Mouse (Mus musculus) erythroblast, embryonic 14.5 days (primary cell): ENCODE measurements around the gene Dhrs1. TPM values are rescaled to one million over a fixed set of nuclear protein-coding genes. Genes with fewer than 3 reads are reported as not detected.

Source experiments
- H3K27me3 ChIP-seq: 2 replicates; pipeline ENCODE4 v1.6.1; 2012; ENCODE audit warnings: inconsistent platforms; ENCODE audit not compliant: control insufficient read depth
- H3K36me3 ChIP-seq: 2 replicates; pipeline ENCODE4 v1.6.1; 2012; ENCODE audit warnings: mild to moderate bottlenecking, inconsistent platforms; ENCODE audit not compliant: control insufficient read depth
- H3K4me1 ChIP-seq: 2 replicates; pipeline ENCODE4 v1.6.1; 2012; ENCODE audit warnings: inconsistent platforms; ENCODE audit not compliant: control insufficient read depth
- H3K4me3 ChIP-seq: replicated peaks from 2 replicates; pipeline ENCODE3; 2012; ENCODE audit warnings: moderate library complexity, mild to moderate bottlenecking, inconsistent platforms
- H3K9me3 ChIP-seq: 2 replicates; pipeline ENCODE4 v1.6.1; 2012; ENCODE audit warnings: low read length, inconsistent platforms, mixed read lengths; ENCODE audit not compliant: control insufficient read depth
- GATA1 ChIP-seq: IDR thresholded peaks from 2 replicates; pipeline ENCODE4 v1.6.1; 2012; ENCODE audit warnings: low read length, inconsistent platforms, mixed read lengths
- TAL1 ChIP-seq: IDR thresholded peaks from 3 replicates; pipeline ENCODE4 v1.6.1; 2012; ENCODE audit warnings: low read length, inconsistent platforms, mixed read lengths
- polyA plus RNA-seq: library from polyadenylated mRNA; stranded (reverse); fragments of >175 nt; gene quantifications from 2 replicates; pipeline ENCODE4 v1.2.3, GENCODE M21; 2012

The Dhrs1 gene
- polyA plus RNA-seq: 0.64 TPM in 1 of 2 replicates, not detected in the other

DNA sequence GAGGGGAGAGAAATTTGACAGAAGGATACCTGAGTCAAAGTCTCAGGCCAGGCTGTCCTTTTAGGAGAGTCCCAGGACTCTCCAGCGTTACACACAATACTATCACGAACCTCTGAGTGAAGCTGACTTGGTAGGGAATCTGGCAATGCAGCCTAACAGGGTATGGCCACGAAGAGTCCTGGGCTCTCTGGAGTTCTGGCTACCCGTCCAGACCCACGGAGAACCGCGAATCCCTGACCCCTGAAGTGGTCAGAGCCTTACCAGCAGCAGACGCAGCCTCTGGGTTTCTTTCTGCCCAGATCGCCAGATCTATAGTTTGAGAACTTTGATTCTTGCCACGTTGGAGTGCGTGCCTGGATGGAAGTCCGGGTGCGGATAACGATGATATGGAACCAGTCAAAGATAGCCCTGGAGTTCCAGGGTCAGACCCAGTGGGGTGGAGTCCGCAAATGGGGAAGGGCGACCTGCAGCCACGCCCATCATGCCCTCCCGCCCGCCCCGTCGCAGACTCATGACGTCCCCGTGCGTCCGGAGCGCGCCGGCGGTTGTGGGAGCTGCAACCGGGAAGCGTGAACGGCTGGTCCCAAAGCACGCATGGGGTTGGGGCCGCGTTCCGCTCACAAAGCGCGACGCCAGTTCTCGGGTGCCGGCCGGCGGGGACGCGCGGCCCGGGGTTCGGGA lies at the start of gene Dhrs1, which contains the start of gene Nop9:
TSS of gene Dhrs1 (minus strand) at position 511 of the 681 bp plus-strand sequence.
TSS of gene Nop9 (plus strand) at position 514 of the 681 bp plus-strand sequence.
- H3K4me3 ChIP-seq: peak within 1 kb of the TSS; percentile 91
- H3K36me3 ChIP-seq: peaks cover 40% of the 10 kb centered on the region
- H3K4me1 ChIP-seq: peaks cover 45% of the 10 kb centered on the region
- H3K9me3 ChIP-seq: no peaks in the 10 kb centered on the region
- 0 out of 2 replicates have a peak, but pooled peaks have one; percentile 24 for TF ChIP-seq GATA1
- no peak for TF ChIP-seq TAL1
- no peaks in the 10 kb centered on the region for H3K27me3 ChIP-seq

DNA sequence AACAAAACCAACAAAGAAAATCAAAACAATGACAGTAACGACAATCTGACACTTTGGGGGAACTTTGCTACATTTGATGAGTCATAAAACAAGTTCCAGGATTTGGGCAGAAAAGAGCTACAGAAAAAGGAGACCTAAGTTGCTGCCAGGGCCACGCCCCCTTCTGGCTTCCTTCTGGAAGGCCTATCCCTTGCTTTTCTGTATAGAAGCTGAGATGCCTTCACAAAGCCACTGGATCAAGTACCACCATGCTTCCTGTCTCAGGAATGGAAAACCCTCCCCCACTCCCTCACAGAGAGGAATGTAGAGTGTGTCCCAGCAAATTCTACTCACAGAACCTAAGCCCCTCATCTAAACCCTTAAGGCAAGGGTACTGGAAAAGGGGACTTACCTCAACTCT lies 48.5 kb upstream of the Dhrs1 start:
- Histone ChIP-seq H3K4me1 (peaks cover 10% of the 10 kb centered on the region), H3K27me3 (peaks cover under 1% of the 10 kb centered on the region; the same call in 1 of the 2 replicates), H3K36me3 (no peaks in the 10 kb centered on the region), H3K4me3 (no peak overlapping the region), H3K9me3 (no peaks in the 10 kb centered on the region)
- TF ChIP-seq TAL1 (no peak), GATA1 (no peak)

DNA sequence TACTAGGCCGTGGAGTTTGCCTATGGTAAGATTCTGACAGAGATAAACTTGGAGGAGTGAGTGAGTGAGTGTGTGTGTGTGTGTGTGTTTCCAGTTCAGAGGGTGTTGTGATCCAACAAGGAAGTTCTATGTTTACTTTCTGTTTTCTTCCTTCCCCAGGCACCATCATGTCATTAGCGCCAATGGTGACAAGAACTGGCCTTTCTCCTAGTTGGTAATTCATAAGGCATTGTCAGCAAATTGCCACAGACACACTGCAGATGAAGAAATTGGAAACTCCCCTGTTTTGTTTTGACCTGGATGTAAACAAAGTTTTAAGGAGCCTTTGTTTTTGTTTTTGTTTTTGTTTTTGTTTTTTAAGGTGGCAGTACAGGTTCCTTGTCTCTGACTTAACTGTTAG lies 48.0 kb upstream of the Dhrs1 start:
- no peaks in the 10 kb centered on the region for H3K9me3 ChIP-seq
- peaks cover 14% of the 10 kb centered on the region for H3K4me1 ChIP-seq
- TF ChIP-seq TAL1: no peak
- TF ChIP-seq GATA1: no peak

DNA sequence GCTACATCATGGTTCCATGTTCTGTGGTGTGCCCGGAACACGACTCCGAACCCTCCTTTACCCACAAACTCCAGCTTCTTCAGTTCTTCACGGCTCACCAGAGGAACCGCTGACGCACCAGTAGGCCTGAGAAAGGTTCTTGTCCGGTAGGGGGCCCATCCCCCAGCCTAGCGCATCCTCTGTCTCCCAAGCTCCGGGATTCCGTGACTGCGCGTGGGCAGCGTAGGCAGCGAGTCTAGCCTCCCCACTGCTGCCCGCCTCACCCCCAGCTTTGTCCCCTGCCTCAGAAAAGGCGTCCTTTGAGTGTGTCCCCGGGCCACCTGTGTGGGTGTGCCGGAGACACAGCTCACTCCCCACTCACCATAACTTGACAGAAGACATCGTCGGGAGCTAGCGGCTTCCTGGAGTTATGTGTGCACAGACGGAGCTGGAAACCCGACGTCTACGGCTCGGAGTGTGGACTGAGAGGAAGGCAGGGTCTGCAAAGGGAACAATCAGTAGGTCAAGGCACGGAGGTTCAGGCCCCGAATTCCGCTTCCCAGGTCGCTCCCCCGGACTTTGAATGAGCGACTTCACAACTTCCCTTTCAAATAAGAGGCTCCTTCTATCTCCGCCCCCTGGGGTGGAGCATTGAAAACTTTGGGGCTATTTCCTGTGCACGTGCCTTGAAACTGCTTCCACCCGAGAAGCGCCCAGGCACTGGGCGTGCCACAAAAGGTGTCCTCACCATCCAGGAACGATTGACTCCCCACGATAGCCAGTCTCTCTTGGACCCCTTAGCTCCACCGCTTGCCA lies 43.0 kb upstream of the Dhrs1 start, which contains the start of gene Ripk3:
TSS of gene Ripk3 (minus strand) at position 610 of the 795 bp plus-strand sequence.
- TF ChIP-seq GATA1 (no peak), TAL1 (no peak)
- Histone ChIP-seq H3K9me3 (no peaks in the 10 kb centered on the region), H3K36me3 (no peaks in the 10 kb centered on the region), H3K4me1 (peaks cover 16% of the 10 kb centered on the region), H3K4me3 (peak within 1 kb of the TSS; percentile 60), H3K27me3 (peaks cover 28% of the 10 kb centered on the region)

More for the DNA sequence above, 48.0 kb upstream of the Dhrs1 start:
- Histone ChIP-seq H3K4me3 (no peak overlapping the region), H3K36me3 (no peaks in the 10 kb centered on the region), H3K27me3 (peaks cover 4% of the 10 kb centered on the region)

DNA sequence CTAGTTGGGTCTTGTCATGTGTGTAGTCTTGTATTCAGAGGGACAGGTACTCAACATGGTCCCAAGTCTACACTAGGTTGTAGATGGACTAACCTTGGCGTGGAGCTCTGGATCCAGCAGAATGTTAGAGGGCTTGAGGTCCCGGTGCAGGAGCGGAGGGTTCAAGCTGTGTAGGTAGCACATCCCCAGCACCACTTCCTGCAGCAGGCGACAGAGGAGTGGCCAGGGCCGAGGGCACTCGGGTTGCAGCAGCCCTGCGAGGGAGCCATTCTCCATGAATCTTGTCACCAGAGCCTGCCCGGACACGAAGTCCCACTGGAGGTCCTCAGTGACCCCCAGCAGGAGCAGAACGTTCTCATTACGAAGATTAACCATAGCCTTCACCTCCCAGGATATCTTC lies 42.2 kb upstream of the Dhrs1 start:
- Histone ChIP-seq H3K36me3 (no peaks in the 10 kb centered on the region), H3K9me3 (no peaks in the 10 kb centered on the region), H3K4me3 (peak overlapping the region; percentile 60), H3K4me1 (peaks cover 16% of the 10 kb centered on the region), H3K27me3 (peaks cover 35% of the 10 kb centered on the region)
- TF ChIP-seq GATA1: no peak
- no peak for TF ChIP-seq TAL1

DNA sequence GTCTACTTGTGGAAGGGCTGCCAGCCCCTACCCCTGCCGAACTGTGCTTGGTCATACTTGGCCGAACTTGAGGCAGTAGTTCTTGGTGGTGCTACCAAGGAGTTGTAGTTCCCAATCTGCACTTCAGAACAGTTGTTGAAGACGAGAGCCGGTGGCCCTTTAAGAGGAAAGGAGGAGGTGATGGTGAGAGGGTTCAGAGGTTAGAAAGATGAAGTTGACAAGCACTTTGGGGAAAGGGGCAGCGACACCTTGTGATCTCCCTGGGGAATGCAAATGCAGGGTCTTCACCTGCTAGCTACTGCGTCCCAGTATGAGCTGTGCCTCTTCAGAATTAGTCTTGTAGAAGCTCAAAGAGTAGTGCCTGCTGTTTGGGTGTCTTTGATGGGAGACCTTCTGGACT lies 39.7 kb upstream of the Dhrs1 start:
- no peak overlapping the region for H3K4me3 ChIP-seq
- peaks cover 23% of the 10 kb centered on the region for H3K4me1 ChIP-seq
- no peaks in the 10 kb centered on the region for H3K9me3 ChIP-seq
- no peak for TF ChIP-seq TAL1
- TF ChIP-seq GATA1: no peak
- H3K36me3 ChIP-seq: no peaks in the 10 kb centered on the region
- peaks cover 48% of the 10 kb centered on the region for H3K27me3 ChIP-seq

DNA sequence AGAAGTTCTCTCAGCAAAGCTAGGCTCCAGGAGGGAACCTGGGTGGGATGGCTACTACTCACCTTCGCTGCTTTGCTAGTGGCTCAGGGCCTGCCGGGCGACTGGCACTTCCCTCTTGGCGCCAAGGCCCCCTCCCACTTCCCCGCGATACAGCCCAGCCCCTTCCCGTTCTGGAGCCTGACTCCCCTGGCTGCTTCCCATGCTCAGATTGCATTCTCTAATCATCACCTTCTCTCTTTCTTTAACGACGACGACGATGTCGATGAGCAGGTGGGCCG lies 38.4 kb upstream of the Dhrs1 start, which contains the start of gene Adcy4:
TSS of gene Adcy4 (minus strand) at position 138 of the 278 bp plus-strand sequence.
- H3K9me3 ChIP-seq: no peaks in the 10 kb centered on the region
- TF ChIP-seq GATA1: no peak
- no peak for TF ChIP-seq TAL1
- peaks cover 22% of the 10 kb centered on the region for H3K4me1 ChIP-seq
- H3K36me3 ChIP-seq: no peaks in the 10 kb centered on the region
- peaks cover 47% of the 10 kb centered on the region for H3K27me3 ChIP-seq
- H3K4me3 ChIP-seq: no peak within 1 kb of the TSS

DNA sequence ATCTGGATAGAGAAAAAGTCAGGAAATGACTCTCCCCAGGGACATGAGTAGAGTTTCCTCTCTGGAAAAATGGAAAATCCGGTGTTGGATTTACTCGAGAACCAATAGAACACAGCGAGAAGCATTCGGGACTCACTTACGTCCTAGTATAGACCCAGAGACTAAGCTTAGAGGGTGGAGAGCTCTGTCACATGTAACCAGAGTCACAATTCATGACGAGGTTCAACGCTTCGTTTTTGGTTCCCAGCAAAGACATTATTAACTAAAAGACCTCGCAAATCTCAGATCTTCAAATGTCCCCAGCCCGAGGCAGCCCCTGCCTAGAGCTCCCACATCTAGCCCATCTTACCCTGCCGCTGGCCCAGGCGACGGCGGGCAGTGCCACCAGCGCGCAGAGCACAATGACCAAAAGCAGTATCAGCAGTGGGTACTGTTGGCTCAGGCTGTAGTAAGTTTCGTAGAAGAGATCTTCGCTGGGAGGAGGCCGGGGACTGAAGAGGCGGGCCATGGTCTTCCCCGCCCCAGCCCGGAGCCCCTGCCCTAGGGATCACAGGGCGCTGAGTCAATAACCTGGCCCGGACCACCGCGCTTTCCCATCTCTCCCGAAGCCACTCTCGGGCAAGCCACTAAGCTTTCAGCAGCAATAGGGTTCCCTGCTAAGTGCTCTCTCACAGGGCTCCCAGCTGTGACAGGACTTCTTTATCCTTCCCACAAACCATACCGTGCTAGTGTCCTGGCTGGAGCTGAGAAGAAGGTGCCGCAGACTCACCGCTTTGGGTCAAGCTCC lies 37.9 kb upstream of the Dhrs1 start:
- TF ChIP-seq GATA1 (no peak), TAL1 (no peak)
- H3K36me3 ChIP-seq: no peaks in the 10 kb centered on the region
- peaks cover 43% of the 10 kb centered on the region for H3K27me3 ChIP-seq
- H3K4me3 ChIP-seq: no peak overlapping the region
- H3K4me1 ChIP-seq: peaks cover 17% of the 10 kb centered on the region
- H3K9me3 ChIP-seq: no peaks in the 10 kb centered on the region
